Mouse (Mus musculus) heart, adult 2 months (tissue): ENCODE measurements around the gene Gm20388.

ENCODE experiments used
- CTCF ChIP-seq: fragments of 200-600 bp; IDR thresholded peaks from 2 replicates; pipeline ENCODE4 v1.8.1; 2022; ENCODE audit warnings: antibody characterized with exemption, mild to moderate bottlenecking, moderate library complexity
- EP300 ChIP-seq: fragments of 200-500 bp; IDR thresholded peaks from 2 replicates; pipeline ENCODE4 v1.6.1; 2011; ENCODE audit warnings: low read depth, low read length, control low read depth; ENCODE audit not compliant: insufficient read depth
- POLR2A ChIP-seq: fragments of 200-500 bp; IDR thresholded peaks from 2 replicates; pipeline ENCODE4 v1.6.1; 2011; ENCODE audit warnings: mild to moderate bottlenecking, low read depth, low read length, control low read depth; ENCODE audit not compliant: insufficient read depth

DNA sequence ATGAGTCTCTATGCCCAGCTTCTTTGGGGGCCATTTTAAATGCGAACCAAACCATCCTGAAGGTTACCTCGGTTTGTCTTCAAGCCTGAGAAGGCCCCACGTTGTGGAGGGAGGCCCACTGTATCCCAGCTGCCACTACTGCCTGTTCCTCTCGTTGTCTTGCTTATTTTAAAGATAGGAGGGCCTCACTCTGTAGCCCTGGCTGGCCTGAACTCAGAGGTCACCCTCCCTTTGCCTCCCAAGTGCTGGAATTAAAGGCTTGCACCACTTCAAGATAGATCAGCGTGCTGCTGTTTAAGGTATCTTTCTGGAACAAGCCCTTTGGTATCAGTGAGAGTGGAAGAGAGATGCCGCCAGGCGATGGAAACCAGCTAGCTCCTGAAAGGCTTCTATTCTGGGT lies 4078.5 kb downstream of the Gm20388 start:
- TF ChIP-seq POLR2A (no peak), EP300 (no peak), CTCF (no peak)
